8 mouse cellular contexts compared by ENCODE assay signal in the genomic region with DNA sequence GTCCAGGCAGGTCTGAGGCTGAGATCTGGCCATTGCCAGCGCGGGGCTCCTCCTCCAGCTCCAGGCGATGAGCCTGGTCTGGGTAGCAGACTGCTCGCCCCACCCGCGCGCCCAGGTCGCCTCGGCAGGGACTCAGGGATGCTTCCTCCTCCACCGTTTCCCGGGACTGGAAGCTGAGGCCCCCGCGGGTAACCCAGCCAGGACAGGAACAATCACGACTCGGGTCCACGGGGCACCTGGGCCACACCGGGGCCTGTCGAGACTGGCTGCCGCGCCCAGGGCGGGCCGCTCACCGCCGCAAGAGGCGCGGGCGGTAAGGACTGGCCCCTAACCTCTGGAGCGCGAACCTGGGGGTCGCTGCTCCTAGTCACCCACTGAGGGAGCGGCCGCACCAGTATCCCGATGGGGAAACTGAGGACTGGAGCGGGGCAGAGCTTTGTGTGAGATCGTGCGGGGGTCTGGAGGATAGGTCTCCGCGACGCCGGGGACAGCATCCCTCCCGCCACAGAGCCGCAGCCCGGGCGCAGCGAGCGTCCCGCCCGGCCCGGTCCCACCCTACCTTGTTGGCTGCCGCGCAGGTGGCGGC. TPM values are rescaled to one million over a fixed set of nuclear protein-coding genes. Genes with fewer than 3 reads are reported as not detected.
DNase-seq lines count a peak whose midpoint lies in the region; ATAC-seq and TF ChIP-seq lines count a peak whose summit lies in the region.

No protein-coding gene starts in this region.

- TF ChIP-seq RAD21 in MEL (IDR thresholded peaks at IDR 0.05; ENCODE audit: low read depth, low read length), result no peak

- peak overlapping the region; percentile 98 for H3K4me2 ChIP-seq in heart, embryonic 14.5 days (ENCODE audit: low read length)
- H3K4me2 ChIP-seq in heart, embryonic 16.5 days (ENCODE audit: low read depth, low read length), result peak overlapping the region; percentile 95
- H3K4me2 ChIP-seq in liver, embryonic 11.5 days, result peak overlapping the region; percentile 96
- H3K4me2 ChIP-seq in neural tube, embryonic 12.5 days (replicated peaks), result peak overlapping the region; percentile 87

- peaks cover 88% of the 10 kb centered on the region for H3K27me3 ChIP-seq in heart, embryonic 14.5 days (ENCODE audit: control insufficient read depth, insufficient read depth, low read length)
- peaks cover 7 to 8% of the 10 kb centered on the region in 2 experiments; a peak in 3 of 4 replicates for H3K27me3 ChIP-seq in MEL (ENCODE audit: control insufficient read depth in 1 of 2, insufficient read depth in 2 of 2, low read length in 2 of 2)
- H3K27me3 ChIP-seq in heart, embryonic 16.5 days (ENCODE audit: control insufficient read depth, insufficient read depth, low read length), result peaks cover 55% of the 10 kb centered on the region
- H3K27me3 ChIP-seq in liver, embryonic 11.5 days (replicated peaks; ENCODE audit: control insufficient read depth, insufficient read depth, low read length), result peaks cover 26% of the 10 kb centered on the region
- H3K27me3 ChIP-seq in neural tube, embryonic 12.5 days (replicated peaks), result peaks cover 30% of the 10 kb centered on the region

- no peak for TF ChIP-seq CTCF in MEL (IDR thresholded peaks at IDR 0.05 in 2 of 3, conservative IDR thresholded peaks at IDR 0.05 in 1 of 3; ENCODE audit: control insufficient read depth in 1 of 3, insufficient read depth in 1 of 3, low read depth in 2 of 3, low read length in 3 of 3, poor library complexity in 1 of 3, severe bottlenecking in 1 of 3)

- peaks cover 4 to 5% of the 10 kb centered on the region in 2 experiments; a peak in 2 of 4 replicates for H3K4me1 ChIP-seq in heart, embryonic 14.5 days (ENCODE audit: control insufficient read depth in 2 of 2, insufficient read depth in 2 of 2, low read length in 2 of 2)
- no peaks in the 10 kb centered on the region for H3K4me1 ChIP-seq in MEL (ENCODE audit: control insufficient read depth in 1 of 2, insufficient read depth in 2 of 2, low read length in 2 of 2)
- H3K4me1 ChIP-seq in heart, embryonic 16.5 days (ENCODE audit: control insufficient read depth, insufficient read depth, low read length), result peaks cover 7% of the 10 kb centered on the region
- peaks cover 9% of the 10 kb centered on the region; the same call in 1 of the 2 replicates for H3K4me1 ChIP-seq in liver, embryonic 11.5 days (replicated peaks; ENCODE audit: control insufficient read depth, insufficient read depth, low read length)
- H3K4me1 ChIP-seq in neural tube, embryonic 12.5 days, result peaks cover 8% of the 10 kb centered on the region

- no peaks in the 10 kb centered on the region; the same call in 1 of the 2 replicates for H3K79me2 ChIP-seq in MEL (ENCODE audit: control insufficient read depth, insufficient read depth, low read length, poor library complexity)

- no peak overlapping the region for H3K27ac ChIP-seq in heart, embryonic 14.5 days (replicated peaks in 1 of 2; ENCODE audit: control insufficient read depth in 1 of 2, insufficient read depth in 1 of 2, low read depth in 2 of 2, low read length in 2 of 2)
- no peak overlapping the region for H3K27ac ChIP-seq in MEL (ENCODE audit: control insufficient read depth, low read depth, low read length)
- H3K27ac ChIP-seq in heart, embryonic 16.5 days (ENCODE audit: low read length), result no peak overlapping the region
- H3K27ac ChIP-seq in liver, embryonic 11.5 days (ENCODE audit: low read depth, low read length), result no peak overlapping the region
- H3K27ac ChIP-seq in neural tube, embryonic 12.5 days, result no peak overlapping the region

- intact Hi-C loops in heart, postnatal 14 days (cut with DNase I), result loop anchor here (5.0 kb wide), 1 partner anchor 94 kb away; no protein-coding TSS in a partner anchor

- peak overlapping the region; percentile 59 to 62 for H3K4me3 ChIP-seq in heart, embryonic 14.5 days (ENCODE audit: control insufficient read depth in 1 of 2, insufficient read depth in 1 of 2, low read depth in 1 of 2, low read length in 2 of 2)
- peak overlapping the region in 1 of 2 experiments; percentile 31; a peak in 2 of 4 replicates for H3K4me3 ChIP-seq in MEL (ENCODE audit: control insufficient read depth in 1 of 2, insufficient read depth in 1 of 2, low read depth in 2 of 2, low read length in 2 of 2)
- peak overlapping the region; percentile 64 for H3K4me3 ChIP-seq in heart, embryonic 16.5 days (ENCODE audit: low read length)
- H3K4me3 ChIP-seq in liver, embryonic 11.5 days (ENCODE audit: low read depth, low read length), result peak overlapping the region; percentile 64
- H3K4me3 ChIP-seq in neural tube, embryonic 12.5 days, result peak overlapping the region; percentile 55

- WGBS in heart, embryonic 14.5 days, result under 1% methylated on average over 43 of the region's 52 CpGs
- under 1% methylated on average over 52 of the region's 52 CpGs for WGBS in heart, embryonic 16.5 days
- WGBS in liver, embryonic 11.5 days, result 1% methylated on average over 42 of the region's 52 CpGs
- WGBS in neural tube, embryonic 12.5 days, result under 1% methylated on average over 49 of the region's 52 CpGs

- H3K36me3 ChIP-seq in heart, embryonic 14.5 days (ENCODE audit: control insufficient read depth, insufficient read depth, low read length), result no peaks in the 10 kb centered on the region
- no peaks in the 10 kb centered on the region for H3K36me3 ChIP-seq in MEL (ENCODE audit: control insufficient read depth in 1 of 2, insufficient read depth in 2 of 2, low read length in 2 of 2)
- no peaks in the 10 kb centered on the region for H3K36me3 ChIP-seq in heart, embryonic 16.5 days (ENCODE audit: control insufficient read depth, insufficient read depth)
- no peaks in the 10 kb centered on the region for H3K36me3 ChIP-seq in liver, embryonic 11.5 days (ENCODE audit: control insufficient read depth, insufficient read depth, low read length)
- no peaks in the 10 kb centered on the region for H3K36me3 ChIP-seq in neural tube, embryonic 12.5 days

- no peak; the same call in 1 of the 2 replicates for ATAC-seq in heart, embryonic 14.5 days (ENCODE audit: insufficient number of reproducible peaks, insufficient read depth, low FRiP score, low read depth)
- peak; percentile 16; the same call in 1 of the 2 replicates for ATAC-seq in heart, embryonic 16.5 days (replicated peaks; ENCODE audit: extremely low read depth, insufficient read depth, low FRiP score)
- ATAC-seq in liver, embryonic 11.5 days (replicated peaks; ENCODE audit: low FRiP score), result peak; percentile 17; the same call in 1 of the 2 replicates
- ATAC-seq in neural tube, embryonic 12.5 days (ENCODE audit: low FRiP score, low read depth), result peak; percentile 43
- ATAC-seq in erythroid progenitor cell, adult 5-6 weeks (replicated peaks; ENCODE audit: low FRiP score, poor library complexity, severe bottlenecking), result no peak

- no peak for DNase-seq in heart, postnatal 14 days
- no peak for DNase-seq in MEL (ENCODE audit: low read depth, low spot score)
- peak; percentile 86 for DNase-seq in cerebellum, adult 9-11 months
- DNase-seq in liver, embryonic 11.5 days (ENCODE audit: low spot score), result peak; percentile 53

- no peak for TF ChIP-seq EP300 in MEL (IDR thresholded peaks at IDR 0.05; ENCODE audit: low read depth in 1 of 2, low read length in 2 of 2)

- no peaks in the 10 kb centered on the region for H3K9me3 ChIP-seq in heart, embryonic 14.5 days (ENCODE audit: control insufficient read depth, low read length)
- no peaks in the 10 kb centered on the region for H3K9me3 ChIP-seq in MEL (replicated peaks; ENCODE audit: insufficient read depth, low read length)
- H3K9me3 ChIP-seq in heart, embryonic 16.5 days (replicated peaks; ENCODE audit: control insufficient read depth, low read length), result no peaks in the 10 kb centered on the region
- H3K9me3 ChIP-seq in liver, embryonic 11.5 days (ENCODE audit: control insufficient read depth, low read length), result no peaks in the 10 kb centered on the region
- no peaks in the 10 kb centered on the region for H3K9me3 ChIP-seq in neural tube, embryonic 12.5 days

- peak overlapping the region; percentile 64 for H3K9ac ChIP-seq in heart, embryonic 14.5 days (ENCODE audit: low read length)
- H3K9ac ChIP-seq in MEL (ENCODE audit: control insufficient read depth, low read depth, low read length, poor library complexity, severe bottlenecking), result peak overlapping the region; percentile 49
- H3K9ac ChIP-seq in heart, embryonic 16.5 days (ENCODE audit: low read length), result peak overlapping the region; percentile 69
- H3K9ac ChIP-seq in liver, embryonic 11.5 days (ENCODE audit: low read depth, low read length), result peak overlapping the region; percentile 63
- H3K9ac ChIP-seq in neural tube, embryonic 12.5 days, result peak overlapping the region; percentile 58

- TF ChIP-seq POLR2A in MEL (IDR thresholded peaks at IDR 0.05; ENCODE audit: control insufficient read depth in 1 of 2, insufficient read depth in 1 of 2, low read depth in 1 of 2, low read length in 2 of 2, poor library complexity in 1 of 2), result no peak

RNA-seq across cellular contexts. Expression of a gene that starts 0.7 kb away (rescaled TPM):
- polyA plus RNA-seq in heart, embryonic 14.5 days (2014; fragmentation: Nextera tagmentation; extraction: Ambion mirVana), result 0.27 and 0.92 TPM in 2 replicates
- 1 to 10 TPM in 1 of 2 experiments, under 1 TPM in 1; 0.54 to 1.2 TPM for total RNA-seq in heart, postnatal 14 days (2021)
- total RNA-seq in MEL (2012; rRNA removed), result 0.35 and 1.2 TPM in 2 replicates
- polyA plus RNA-seq in MEL (2012; ENCODE audit: insufficient read depth in 1 of 2, insufficient read length in 2 of 2, low read depth in 1 of 2, low replicate concordance in 2 of 2, missing spikeins in 1 of 2), result 1 to 10 TPM in 1 of 2 experiments, not detected in 1; 6.8 TPM
- polyA plus RNA-seq in heart, embryonic 16.5 days (2015; fragmentation: Nextera tagmentation; extraction: Ambion mirVana), result 3.6 and 7.1 TPM in 2 replicates
- polyA plus RNA-seq in liver, embryonic 11.5 days (2014; fragmentation: Nextera tagmentation; extraction: Ambion mirVana), result 4.8 and 5.7 TPM in 2 replicates
- 12.6 and 18.8 TPM in 2 replicates for polyA plus RNA-seq in neural tube, embryonic 12.5 days (2016; fragmentation: Nextera tagmentation; extraction: Ambion mirVana)
- 13.0 and 15.9 TPM in 2 replicates for total RNA-seq in erythroid progenitor cell, adult 5-6 weeks (2015; ENCODE audit: low replicate concordance)
- total RNA-seq in erythroid progenitor cell, adult 5-6 weeks (2017; ENCODE audit: low replicate concordance), result 2.6 and 3.3 TPM in 2 replicates

RNA-seq across cellular contexts. Expression of a gene that starts 48.7 kb away (rescaled TPM):
- polyA plus RNA-seq in heart, embryonic 14.5 days (2014; fragmentation: Nextera tagmentation; extraction: Ambion mirVana), result 0.26 and 0.46 TPM in 2 replicates
- total RNA-seq in heart, postnatal 14 days (2021), result 1 to 10 TPM; 1.4 to 1.6 TPM
- 0.19 and 0.20 TPM in 2 replicates for total RNA-seq in MEL (2012; rRNA removed)
- polyA plus RNA-seq in MEL (2012; ENCODE audit: insufficient read depth in 1 of 2, insufficient read length in 2 of 2, low read depth in 1 of 2, low replicate concordance in 2 of 2, missing spikeins in 1 of 2), result under 1 TPM in 1 of 2 experiments, not detected in 1; 0.36 TPM
- polyA plus RNA-seq in heart, embryonic 16.5 days (2015; fragmentation: Nextera tagmentation; extraction: Ambion mirVana), result 0.80 and 1.1 TPM in 2 replicates
- polyA plus RNA-seq in liver, embryonic 11.5 days (2014; fragmentation: Nextera tagmentation; extraction: Ambion mirVana), result 0.58 and 0.70 TPM in 2 replicates
- 0.97 and 1.5 TPM in 2 replicates for polyA plus RNA-seq in neural tube, embryonic 12.5 days (2016; fragmentation: Nextera tagmentation; extraction: Ambion mirVana)
- total RNA-seq in erythroid progenitor cell, adult 5-6 weeks (2015; ENCODE audit: low replicate concordance), result 0.84 TPM in 1 of 2 replicates, not detected in the other
- total RNA-seq in erythroid progenitor cell, adult 5-6 weeks (2017; ENCODE audit: low replicate concordance), result 0.39 and 0.91 TPM in 2 replicates

Comparison
In these comparisons a context has a peak if more than half of its experiments do, and no peak if none do; other contexts are left out.
1. ATAC-seq: peak in heart, embryonic 16.5 days (single experiment), liver, embryonic 11.5 days (single experiment) and neural tube, embryonic 12.5 days (single experiment); none in heart, embryonic 14.5 days (single experiment) and erythroid progenitor cell, adult 5-6 weeks (single experiment).
2. DNase-seq: peak in cerebellum, adult 9-11 months (single experiment) and liver, embryonic 11.5 days (single experiment); none in heart, postnatal 14 days (0 of 2) and MEL (single experiment).
3. Peak in every context shown above with its lines, with median percentiles within 50 percentile points of each other: H3K4me2 ChIP-seq and H3K9ac ChIP-seq.